Mouse (Mus musculus): Measurements from ENCODE around the gene Dlgap5. TPM values are rescaled to one million over a fixed set of nuclear protein-coding genes. Genes with fewer than 3 reads are reported as not detected.

Dlgap5 gene
- 29.3 and 37.9 TPM in 2 replicates for polyA plus RNA-seq (2012; rRNA removed)
- 32.5 and 40.9 TPM in 2 replicates for polyA plus RNA-seq (2014; fragmentation: Nextera tagmentation; extraction: Ambion mirVana)

DNA sequence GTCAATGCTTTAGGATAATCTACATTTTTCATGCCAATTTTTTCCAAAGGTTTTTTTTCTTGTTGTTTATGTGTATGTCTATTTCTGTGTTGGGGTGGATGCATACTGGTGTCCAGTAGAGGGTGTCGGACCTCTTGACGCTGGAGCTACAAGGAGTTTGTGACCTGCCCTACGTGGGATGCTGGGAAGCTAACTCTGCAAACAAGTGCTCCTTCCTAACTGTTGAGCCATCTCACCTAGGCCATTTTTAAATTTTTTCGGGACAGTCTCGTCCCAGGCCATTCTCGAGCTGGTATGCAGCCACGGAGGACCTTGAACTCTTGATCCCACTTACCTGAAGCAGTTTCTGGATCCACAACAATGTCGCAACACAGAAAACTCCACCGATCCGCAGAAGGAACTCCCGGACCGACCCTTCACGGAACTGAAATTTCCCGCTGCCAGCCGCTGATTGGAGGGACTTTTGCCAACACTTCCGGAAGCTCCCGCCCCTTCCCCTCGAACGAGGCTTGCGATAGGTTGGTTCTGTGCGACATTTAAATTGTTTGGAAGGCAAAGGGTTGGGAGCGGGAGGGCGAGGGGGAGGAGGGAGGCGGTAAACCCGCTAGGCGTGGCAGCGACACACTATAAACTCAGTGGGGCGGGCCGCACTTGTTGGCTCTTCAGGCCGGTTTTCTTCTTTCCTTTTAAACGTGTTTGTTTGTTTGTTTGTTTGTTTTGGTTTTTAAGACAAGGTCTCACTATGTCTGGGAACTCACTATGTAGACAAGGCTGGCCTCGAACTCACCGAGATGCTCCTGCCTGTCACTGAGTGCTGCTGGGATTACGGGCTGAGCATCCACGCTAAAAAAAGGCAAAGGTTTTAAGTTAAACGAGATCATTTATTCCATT, at the start of gene Dlgap5:
Gene Dlgap5, minus strand, starts transcription at position 633 of the 891 bp plus-strand sequence.
- peak within 1 kb of the TSS; percentile 58 for H3K4me2 ChIP-seq (replicated peaks; ENCODE audit: low read depth, low read length, severe bottlenecking)
- WGBS = 1% methylated on average over 36 of the region's 36 CpGs
- peak within 1 kb of the TSS; percentile 52 for H3K4me3 ChIP-seq (replicated peaks; ENCODE audit: low read length)
- H3K9me3 ChIP-seq (ENCODE audit: control insufficient read depth, low read length) = no peaks in the 10 kb centered on the region
- no peak for TF ChIP-seq POLR2A (IDR thresholded peaks at IDR 0.05; ENCODE audit: borderline replicate concordance, extremely low read depth, insufficient read depth, insufficient read length)
- no peak within 1 kb of the TSS for H3K27ac ChIP-seq (replicated peaks; ENCODE audit: low read depth, low read length)
- peak within 1 kb of the TSS; percentile 46 for H3K9ac ChIP-seq (ENCODE audit: low read depth, low read length, severe bottlenecking)
- H3K36me3 ChIP-seq (ENCODE audit: control insufficient read depth, insufficient read depth, low read length) = peaks cover 21% of the 10 kb centered on the region
- peaks cover 4% of the 10 kb centered on the region; the same call in 1 of the 2 replicates for H3K4me1 ChIP-seq (ENCODE audit: control insufficient read depth, insufficient read depth, low read length)
- ATAC-seq (ENCODE audit: low FRiP score, low read depth) (peak; percentile 97), DNase-seq (ENCODE audit: low spot score) (peak; percentile 96)
- no peaks in the 10 kb centered on the region for H3K27me3 ChIP-seq (ENCODE audit: control insufficient read depth, insufficient read depth, low read length)

DNA sequence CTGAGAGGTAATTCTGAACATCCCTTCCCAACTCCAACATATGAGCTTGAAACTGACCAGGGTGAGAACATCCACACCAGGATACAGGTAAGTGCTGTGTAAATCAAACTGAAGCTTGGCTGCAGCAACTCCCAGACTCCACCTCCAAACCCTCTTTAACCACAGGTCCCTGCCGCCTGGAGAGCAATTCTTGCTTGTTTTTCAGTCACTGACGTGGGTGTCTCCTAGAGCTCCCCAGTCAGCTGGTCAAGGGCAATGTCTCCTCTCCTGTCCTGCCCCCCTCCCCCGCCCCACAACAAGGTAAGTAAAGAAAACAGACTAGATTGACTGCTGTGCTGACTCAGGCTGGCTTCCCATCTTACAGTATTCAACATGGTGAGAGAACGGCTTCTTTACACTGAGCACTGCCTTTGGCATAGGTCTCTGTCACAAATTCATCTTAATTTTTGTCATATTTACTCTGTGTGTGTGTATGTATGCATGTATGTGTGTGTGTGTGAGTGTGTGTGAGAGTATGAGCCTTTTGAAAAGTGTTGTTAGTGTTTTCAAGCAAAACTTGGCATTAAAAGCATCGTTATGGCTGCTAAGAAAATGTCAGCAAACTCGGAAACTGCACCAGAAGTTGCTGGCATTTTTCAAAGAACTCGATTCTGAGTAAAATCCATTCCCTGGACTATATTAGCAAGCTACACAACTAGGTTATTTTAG, 47.4 kb upstream of the Dlgap5 start:
- Histone ChIP-seq H3K4me1 (ENCODE audit: control insufficient read depth, insufficient read depth, low read length) (no peaks in the 10 kb centered on the region), H3K27me3 (ENCODE audit: control insufficient read depth, insufficient read depth, low read length) (no peaks in the 10 kb centered on the region), H3K27ac (replicated peaks; ENCODE audit: low read depth, low read length) (no peak overlapping the region), H3K4me3 (replicated peaks; ENCODE audit: low read length) (no peak overlapping the region), H3K36me3 (ENCODE audit: control insufficient read depth, insufficient read depth, low read length) (no peaks in the 10 kb centered on the region), H3K9ac (ENCODE audit: low read depth, low read length, severe bottlenecking) (no peak overlapping the region), H3K4me2 (replicated peaks; ENCODE audit: low read depth, low read length, severe bottlenecking) (no peak overlapping the region), H3K9me3 (ENCODE audit: control insufficient read depth, low read length) (no peaks in the 10 kb centered on the region)
- no peak for TF ChIP-seq POLR2A (IDR thresholded peaks at IDR 0.05; ENCODE audit: borderline replicate concordance, extremely low read depth, insufficient read depth, insufficient read length)
- ATAC-seq (ENCODE audit: low FRiP score, low read depth) (no peak), DNase-seq (ENCODE audit: low spot score) (no peak)
- 44% methylated on average over 7 of the region's 7 CpGs for WGBS

DNA sequence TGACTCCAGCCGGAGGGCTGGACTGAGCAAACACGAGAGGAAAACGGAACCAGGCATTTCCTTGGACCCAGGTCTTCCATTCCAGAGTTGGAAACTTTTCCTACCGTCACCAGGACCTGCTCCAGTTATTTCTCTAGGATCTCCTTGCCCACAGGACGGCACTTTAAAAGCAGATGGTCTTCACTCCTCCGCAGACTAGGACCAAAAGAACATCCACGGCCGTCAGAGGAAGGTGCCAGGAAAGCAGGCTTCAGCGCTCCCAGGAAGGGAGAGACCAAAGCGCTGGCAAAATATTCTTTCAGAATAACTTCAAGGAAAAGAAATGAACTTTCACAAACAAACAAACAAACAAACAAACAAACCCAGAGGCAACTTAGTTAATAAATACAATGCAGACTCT, 46.2 kb upstream of the Dlgap5 start:
- H3K4me1 ChIP-seq (ENCODE audit: control insufficient read depth, insufficient read depth, low read length) = no peaks in the 10 kb centered on the region
- no peak for DNase-seq (ENCODE audit: low spot score)
- no peak overlapping the region for H3K9ac ChIP-seq (ENCODE audit: low read depth, low read length, severe bottlenecking)
- 77% methylated on average over 10 of the region's 10 CpGs for WGBS
- no peaks in the 10 kb centered on the region for H3K9me3 ChIP-seq (ENCODE audit: control insufficient read depth, low read length)
- no peaks in the 10 kb centered on the region for H3K36me3 ChIP-seq (ENCODE audit: control insufficient read depth, insufficient read depth, low read length)
- no peak for TF ChIP-seq POLR2A (IDR thresholded peaks at IDR 0.05; ENCODE audit: borderline replicate concordance, extremely low read depth, insufficient read depth, insufficient read length)
- H3K4me2 ChIP-seq (replicated peaks; ENCODE audit: low read depth, low read length, severe bottlenecking) = no peak overlapping the region
- ATAC-seq (ENCODE audit: low FRiP score, low read depth) = no peak
- H3K27me3 ChIP-seq (ENCODE audit: control insufficient read depth, insufficient read depth, low read length) = no peaks in the 10 kb centered on the region
- H3K27ac ChIP-seq (replicated peaks; ENCODE audit: low read depth, low read length) = no peak overlapping the region
- no peak overlapping the region for H3K4me3 ChIP-seq (replicated peaks; ENCODE audit: low read length)

DNA sequence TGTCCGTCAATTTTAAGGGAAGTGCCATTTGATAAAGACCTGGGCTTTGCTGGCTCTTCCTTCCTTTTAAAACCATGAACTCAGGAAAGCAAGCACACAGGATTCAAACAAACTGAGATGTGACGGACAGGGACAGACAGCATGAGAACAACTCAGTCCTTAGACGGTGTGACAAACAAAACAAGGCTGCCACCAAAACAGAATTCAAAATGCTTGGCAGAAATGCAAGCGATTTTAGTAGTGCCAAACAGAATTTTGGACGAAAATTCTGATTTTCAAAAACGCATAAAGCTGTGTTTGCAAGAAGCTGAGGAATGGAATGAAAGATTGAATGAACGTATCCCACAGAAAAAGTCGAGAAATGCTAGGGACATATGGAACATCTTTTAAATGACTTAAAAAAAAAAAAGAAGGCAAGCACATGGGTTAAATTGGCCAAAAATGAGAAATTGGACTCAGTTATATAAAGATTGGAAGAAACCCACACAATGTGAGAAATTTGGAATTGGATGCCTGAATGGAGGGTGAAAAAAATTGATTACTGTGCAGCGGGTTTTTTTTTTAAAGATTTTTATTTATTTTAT, 44.8 kb upstream of the Dlgap5 start:
- no peak for TF ChIP-seq POLR2A (IDR thresholded peaks at IDR 0.05; ENCODE audit: borderline replicate concordance, extremely low read depth, insufficient read depth, insufficient read length)
- 83% methylated on average over 9 of the region's 9 CpGs for WGBS
- no peak for DNase-seq (ENCODE audit: low spot score)
- Histone ChIP-seq H3K27ac (replicated peaks; ENCODE audit: low read depth, low read length) (no peak overlapping the region), H3K9ac (ENCODE audit: low read depth, low read length, severe bottlenecking) (no peak overlapping the region), H3K36me3 (ENCODE audit: control insufficient read depth, insufficient read depth, low read length) (no peaks in the 10 kb centered on the region), H3K4me1 (ENCODE audit: control insufficient read depth, insufficient read depth, low read length) (no peaks in the 10 kb centered on the region), H3K4me2 (replicated peaks; ENCODE audit: low read depth, low read length, severe bottlenecking) (no peak overlapping the region), H3K27me3 (ENCODE audit: control insufficient read depth, insufficient read depth, low read length) (no peaks in the 10 kb centered on the region), H3K4me3 (replicated peaks; ENCODE audit: low read length) (no peak overlapping the region), H3K9me3 (ENCODE audit: control insufficient read depth, low read length) (no peaks in the 10 kb centered on the region)
- ATAC-seq (ENCODE audit: low FRiP score, low read depth) = no peak

DNA sequence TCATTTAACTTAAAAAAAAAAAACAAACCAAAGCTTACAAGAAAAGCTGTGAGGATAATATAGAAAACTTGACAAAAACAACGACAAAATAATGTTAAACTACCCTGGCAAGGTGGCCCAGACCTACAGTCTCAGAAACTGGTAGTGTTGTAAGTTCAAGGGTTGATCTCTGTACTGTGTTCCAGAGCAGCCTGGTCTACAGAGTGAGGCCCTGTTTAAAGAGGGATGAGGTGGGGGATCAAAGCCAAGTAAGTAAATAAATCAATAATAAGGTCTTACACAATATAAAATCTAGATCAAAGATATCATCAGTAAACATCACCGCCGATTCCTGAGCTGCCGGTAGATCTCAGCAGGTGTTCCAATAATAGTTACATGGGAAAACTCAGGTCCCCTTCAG, 44.2 kb upstream of the Dlgap5 start:
- no peaks in the 10 kb centered on the region for H3K27me3 ChIP-seq (ENCODE audit: control insufficient read depth, insufficient read depth, low read length)
- H3K9me3 ChIP-seq (ENCODE audit: control insufficient read depth, low read length) = no peaks in the 10 kb centered on the region
- H3K4me2 ChIP-seq (replicated peaks; ENCODE audit: low read depth, low read length, severe bottlenecking) = no peak overlapping the region
- H3K27ac ChIP-seq (replicated peaks; ENCODE audit: low read depth, low read length) = no peak overlapping the region
- 76% methylated on average over 4 of the region's 4 CpGs for WGBS
- H3K9ac ChIP-seq (ENCODE audit: low read depth, low read length, severe bottlenecking) = no peak overlapping the region
- no peak for TF ChIP-seq POLR2A (IDR thresholded peaks at IDR 0.05; ENCODE audit: borderline replicate concordance, extremely low read depth, insufficient read depth, insufficient read length)
- ATAC-seq (ENCODE audit: low FRiP score, low read depth) = no peak
- no peak overlapping the region for H3K4me3 ChIP-seq (replicated peaks; ENCODE audit: low read length)
- no peak for DNase-seq (ENCODE audit: low spot score)
- H3K4me1 ChIP-seq (ENCODE audit: control insufficient read depth, insufficient read depth, low read length) = no peaks in the 10 kb centered on the region
- H3K36me3 ChIP-seq (ENCODE audit: control insufficient read depth, insufficient read depth, low read length) = no peaks in the 10 kb centered on the region

Measured in limb, embryonic 14.5 days (tissue).